In genomic region chr13:63522832-63523231, GRCm38 (mm10) we compare ENCODE assay signal across 15 mouse cellular contexts. TPM values are rescaled to one million over a fixed set of nuclear protein-coding genes. Genes with fewer than 3 reads are reported as not detected.
DNase-seq lines count a peak whose midpoint lies in the region; ATAC-seq lines count a peak whose summit lies in the region.
"Had no signal": no experiment of that assay in that cellular context is flagged by ENCODE, and none has a peak within 500 bp of the region (broad histone marks: within the 10 kb centered on the region; RNA-seq: fewer than 3 reads in every experiment).

No protein-coding gene starts in this region.

- peaks cover 91% of the 10 kb centered on the region for H3K36me3 ChIP-seq in kidney, embryonic 14.5 days (ENCODE audit: control insufficient read depth, insufficient read depth, low read length)
- peaks cover 83% of the 10 kb centered on the region for H3K36me3 ChIP-seq in midbrain, embryonic 12.5 days
- H3K36me3 ChIP-seq in midbrain, embryonic 16.5 days (ENCODE audit: control insufficient read depth, insufficient read depth, low read length): peaks cover 50% of the 10 kb centered on the region
- peaks cover 25% of the 10 kb centered on the region for H3K36me3 ChIP-seq in limb, embryonic 11.5 days (ENCODE audit: control insufficient read depth, insufficient read depth, low read length)

- no peak overlapping the region for H3K4me2 ChIP-seq in kidney, embryonic 14.5 days (replicated peaks; ENCODE audit: low read depth, low read length)
- H3K4me2 ChIP-seq in midbrain, embryonic 12.5 days (replicated peaks): no peak overlapping the region
- H3K4me2 ChIP-seq in midbrain, embryonic 16.5 days (ENCODE audit: low read length): no peak overlapping the region
- no peak overlapping the region for H3K4me2 ChIP-seq in limb, embryonic 11.5 days (ENCODE audit: low read depth, severe bottlenecking)
- H3K4me2 ChIP-seq: kidney, embryonic 15.5 days; liver, embryonic 15.5 days had no signal

- no peak overlapping the region for H3K27ac ChIP-seq in kidney, embryonic 14.5 days (ENCODE audit: low read depth, low read length)
- H3K27ac ChIP-seq in midbrain, embryonic 12.5 days (replicated peaks): peak overlapping the region; percentile 6; the same call in 1 of the 2 replicates
- no peak overlapping the region for H3K27ac ChIP-seq in midbrain, embryonic 16.5 days (ENCODE audit: low read length)
- H3K27ac ChIP-seq in limb, embryonic 11.5 days (replicated peaks; ENCODE audit: low read depth, low read length): no peak overlapping the region
- H3K27ac ChIP-seq: gastrocnemius, adult 2 months; kidney, embryonic 15.5 days; liver, embryonic 15.5 days had no signal

- WGBS in kidney, embryonic 14.5 days: 54% methylated on average over 10 of the region's 10 CpGs
- WGBS in midbrain, embryonic 12.5 days: 73% methylated on average over 10 of the region's 10 CpGs
- 75% methylated on average over 10 of the region's 10 CpGs for WGBS in midbrain, embryonic 16.5 days
- 37% methylated on average over 10 of the region's 10 CpGs for WGBS in limb, embryonic 11.5 days

- H3K27me3 ChIP-seq in kidney, embryonic 14.5 days (ENCODE audit: control insufficient read depth, insufficient read depth, low read length): no peaks in the 10 kb centered on the region
- H3K27me3 ChIP-seq in midbrain, embryonic 12.5 days: no peaks in the 10 kb centered on the region
- no peaks in the 10 kb centered on the region for H3K27me3 ChIP-seq in midbrain, embryonic 16.5 days (ENCODE audit: control insufficient read depth, insufficient read depth, low read depth, low read length)
- no peaks in the 10 kb centered on the region for H3K27me3 ChIP-seq in limb, embryonic 11.5 days (ENCODE audit: control insufficient read depth, insufficient read depth, low read length)
- H3K27me3 ChIP-seq: kidney, embryonic 15.5 days; liver, embryonic 15.5 days had no signal

- no peak overlapping the region for H3K4me3 ChIP-seq in kidney, embryonic 14.5 days (ENCODE audit: low read length)
- H3K4me3 ChIP-seq in midbrain, embryonic 12.5 days: no peak overlapping the region
- no peak overlapping the region for H3K4me3 ChIP-seq in midbrain, embryonic 16.5 days (ENCODE audit: low read depth, low read length)
- no peak overlapping the region for H3K4me3 ChIP-seq in limb, embryonic 11.5 days (ENCODE audit: low read depth, low read length)
- H3K4me3 ChIP-seq: erythroblast, embryonic 14.5 days; gastrocnemius, adult 2 months; kidney, embryonic 15.5 days; liver, embryonic 15.5 days had no signal

- DNase-seq in kidney, postnatal 10 days: no peak
- DNase-seq in limb, embryonic 11.5 days (ENCODE audit: low spot score): peak; percentile 54
- peak; percentile 51 for DNase-seq in yolk sac, embryonic 10.5 days (ENCODE audit: low spot score)
- DNase-seq in retina, embryonic 14.5 days (ENCODE audit: low spot score): no peak
- no peak for DNase-seq in right cerebral cortex, postnatal 4 days
- DNase-seq: cerebellum, adult 9-11 months; gastrocnemius, adult 2 months; heart, postnatal 4 days; right cerebral cortex, postnatal 25 days had no signal

- no peak overlapping the region for H3K9ac ChIP-seq in kidney, embryonic 14.5 days (ENCODE audit: low read depth, low read length)
- H3K9ac ChIP-seq in midbrain, embryonic 12.5 days (replicated peaks): no peak overlapping the region
- no peak overlapping the region for H3K9ac ChIP-seq in midbrain, embryonic 16.5 days (ENCODE audit: low read depth, low read length)
- no peak overlapping the region for H3K9ac ChIP-seq in limb, embryonic 11.5 days (ENCODE audit: low read length)
- H3K9ac ChIP-seq: kidney, embryonic 15.5 days; liver, embryonic 15.5 days had no signal

- no peaks in the 10 kb centered on the region for H3K9me3 ChIP-seq in kidney, embryonic 14.5 days (ENCODE audit: control insufficient read depth, low read length)
- no peaks in the 10 kb centered on the region for H3K9me3 ChIP-seq in midbrain, embryonic 12.5 days
- H3K9me3 ChIP-seq in midbrain, embryonic 16.5 days (replicated peaks; ENCODE audit: control insufficient read depth, low read length, poor library complexity, severe bottlenecking): no peaks in the 10 kb centered on the region
- H3K9me3 ChIP-seq in limb, embryonic 11.5 days (ENCODE audit: control insufficient read depth, low read length): no peaks in the 10 kb centered on the region
- H3K9me3 ChIP-seq: kidney, embryonic 15.5 days; liver, embryonic 15.5 days had no signal

- peaks cover 4% of the 10 kb centered on the region; the same call in 1 of the 2 replicates for H3K4me1 ChIP-seq in kidney, embryonic 14.5 days (ENCODE audit: control insufficient read depth, insufficient read depth, low read length)
- peaks cover 21% of the 10 kb centered on the region for H3K4me1 ChIP-seq in midbrain, embryonic 12.5 days
- H3K4me1 ChIP-seq in midbrain, embryonic 16.5 days (ENCODE audit: control insufficient read depth, insufficient read depth, low read length): peaks cover 8% of the 10 kb centered on the region
- H3K4me1 ChIP-seq in limb, embryonic 11.5 days (ENCODE audit: control insufficient read depth, insufficient read depth, low read length): peaks cover 50% of the 10 kb centered on the region

- 0 out of 2 replicates have a peak, but pooled peaks have one; percentile 32 for ATAC-seq in kidney, embryonic 14.5 days (ENCODE audit: low FRiP score, low TSS enrichment)
- ATAC-seq in midbrain, embryonic 12.5 days (ENCODE audit: low FRiP score, low read depth): no peak
- ATAC-seq in midbrain, embryonic 16.5 days: no peak
- peak; percentile 41; the same call in 1 of the 2 replicates for ATAC-seq in limb, embryonic 11.5 days (ENCODE audit: insufficient number of reproducible peaks, low FRiP score, low TSS enrichment, low read depth)

RNA-seq across cellular contexts. Expression of gene Fancc, which starts 25.8 kb away (rescaled TPM):
- polyA plus RNA-seq in kidney, embryonic 14.5 days (2014; fragmentation: Nextera tagmentation; extraction: Ambion mirVana): 18.3 and 24.5 TPM in 2 replicates
- polyA plus RNA-seq in midbrain, embryonic 12.5 days (2016; fragmentation: Nextera tagmentation; extraction: Ambion mirVana): 23.5 and 24.8 TPM in 2 replicates
- polyA plus RNA-seq in midbrain, embryonic 16.5 days (2015; fragmentation: Nextera tagmentation; extraction: Ambion mirVana): 14.2 and 15.2 TPM in 2 replicates
- 24.9 and 25.5 TPM in 2 replicates for polyA plus RNA-seq in limb, embryonic 11.5 days (2014; fragmentation: Nextera tagmentation; extraction: Ambion mirVana)

RNA-seq across cellular contexts. Expression of gene Ptch1, which starts 50.6 kb away (rescaled TPM):
- polyA plus RNA-seq in kidney, embryonic 14.5 days (2014; fragmentation: Nextera tagmentation; extraction: Ambion mirVana): 17.9 and 28.2 TPM in 2 replicates
- polyA plus RNA-seq in midbrain, embryonic 12.5 days (2016; fragmentation: Nextera tagmentation; extraction: Ambion mirVana): 18.6 and 24.5 TPM in 2 replicates
- polyA plus RNA-seq in midbrain, embryonic 16.5 days (2015; fragmentation: Nextera tagmentation; extraction: Ambion mirVana): 14.3 and 15.0 TPM in 2 replicates
- polyA plus RNA-seq in limb, embryonic 11.5 days (2014; fragmentation: Nextera tagmentation; extraction: Ambion mirVana): 25.6 and 27.4 TPM in 2 replicates

Comparison
In these comparisons a context has a peak if more than half of its experiments do, and no peak if none do; other contexts are left out.
1. ATAC-seq: peak in kidney, embryonic 14.5 days (single experiment) and limb, embryonic 11.5 days (single experiment); none in midbrain, embryonic 12.5 days (single experiment) and midbrain, embryonic 16.5 days (single experiment).
2. DNase-seq: peak in limb, embryonic 11.5 days (single experiment) and yolk sac, embryonic 10.5 days (single experiment); none in kidney, postnatal 10 days (single experiment), retina, embryonic 14.5 days (single experiment) and right cerebral cortex, postnatal 4 days (single experiment).